Mouse (Mus musculus): ENCODE measurements at regions not wholly inside any gene's neighbourhood (a gene's known extent, or its start where the extent isn't known, plus 50 kb on each side); places are given as distances from the start of the nearest gene placed in this dataset.

DNA sequence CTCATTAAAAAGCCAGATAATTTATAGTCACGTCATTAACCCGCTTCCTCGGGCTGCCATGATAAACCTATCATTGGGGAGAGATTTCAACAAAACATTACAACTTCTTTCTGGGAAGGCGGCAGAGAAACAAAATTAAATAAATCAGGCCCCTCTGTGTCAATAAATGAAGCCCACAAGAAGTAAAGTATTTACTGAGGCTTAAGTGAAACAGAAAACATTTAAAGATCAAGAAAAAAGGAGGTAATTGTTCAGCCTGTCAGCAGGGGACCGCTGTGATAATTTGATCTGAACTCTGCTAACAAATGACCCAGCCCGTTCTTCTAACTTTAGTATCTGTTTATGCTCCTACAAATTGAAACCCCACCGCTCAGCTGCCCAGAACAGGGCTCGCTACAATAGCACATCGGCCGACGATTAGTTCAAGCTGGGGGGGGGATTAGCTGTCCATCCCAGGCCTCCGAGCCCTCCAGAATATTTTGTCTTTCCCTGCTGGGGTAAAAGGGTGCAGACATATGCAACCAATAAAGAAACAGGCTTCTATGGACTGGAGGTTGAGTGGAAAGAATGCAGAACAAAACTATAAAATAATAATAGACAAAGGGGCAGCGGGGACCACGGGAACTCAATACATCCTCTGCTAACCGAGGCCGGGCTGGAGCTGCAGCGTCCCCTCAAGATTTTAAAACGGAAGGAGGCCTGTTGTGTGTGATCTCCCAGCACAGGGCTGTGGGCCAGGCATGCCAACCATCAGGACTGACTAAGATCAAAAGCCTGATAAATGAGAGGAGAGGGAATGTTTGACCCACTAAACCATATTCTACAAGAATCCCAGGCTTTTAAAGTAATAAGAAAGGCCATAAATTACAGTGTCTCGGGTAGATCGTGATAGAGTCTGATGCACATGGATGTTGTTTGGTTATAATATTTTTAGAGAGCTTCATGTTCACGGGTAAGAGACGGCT, 242.8 kb upstream of the Irx5 start:
- Histone ChIP-seq H3K4me1 (peaks cover 25% of the 10 kb centered on the region), H3K27ac (no peak overlapping the region; the same call in 1 of the 2 replicates), H3K4me3 (peak overlapping the region; percentile 28), H3K27me3 (ENCODE audit: low read depth, poor library complexity, severe bottlenecking) (peaks cover 48% of the 10 kb centered on the region), H3K36me3 (no peaks in the 10 kb centered on the region), H3K9me3 (replicated peaks) (no peaks in the 10 kb centered on the region)
- peak; percentile 73 for DNase-seq (ENCODE audit: low spot score)
- 12% methylated on average over 22 of the region's 22 CpGs for WGBS

DNA sequence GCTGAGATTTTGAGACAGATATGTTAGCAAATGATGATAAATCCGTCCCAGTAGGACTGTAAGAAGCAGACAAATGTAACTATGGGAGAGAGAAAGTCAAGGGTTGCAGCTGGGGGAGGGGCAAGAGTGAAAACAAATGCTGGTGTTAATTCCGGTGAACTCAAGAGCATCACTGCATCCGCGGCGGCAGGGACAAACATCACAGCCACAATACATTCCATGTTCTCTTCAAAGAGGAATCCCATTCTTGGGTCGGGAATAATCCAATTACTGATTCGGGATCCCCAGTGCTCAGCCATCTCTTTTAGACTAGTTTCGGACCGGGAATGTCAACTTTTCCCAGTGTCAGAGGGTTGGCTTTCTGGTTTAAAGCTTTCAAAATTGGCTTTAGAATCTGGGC, 243.5 kb upstream of the Irx5 start:
- Histone ChIP-seq H3K4me1 (peaks cover 25% of the 10 kb centered on the region), H3K9me3 (replicated peaks) (no peaks in the 10 kb centered on the region), H3K27me3 (ENCODE audit: low read depth, poor library complexity, severe bottlenecking) (peaks cover 41% of the 10 kb centered on the region), H3K36me3 (no peaks in the 10 kb centered on the region), H3K4me3 (peak overlapping the region; percentile 28; the same call in 1 of the 2 replicates), H3K27ac (no peak overlapping the region)
- 7% methylated on average over 9 of the region's 9 CpGs for WGBS
- peak; percentile 70 for DNase-seq (ENCODE audit: low spot score)

DNA sequence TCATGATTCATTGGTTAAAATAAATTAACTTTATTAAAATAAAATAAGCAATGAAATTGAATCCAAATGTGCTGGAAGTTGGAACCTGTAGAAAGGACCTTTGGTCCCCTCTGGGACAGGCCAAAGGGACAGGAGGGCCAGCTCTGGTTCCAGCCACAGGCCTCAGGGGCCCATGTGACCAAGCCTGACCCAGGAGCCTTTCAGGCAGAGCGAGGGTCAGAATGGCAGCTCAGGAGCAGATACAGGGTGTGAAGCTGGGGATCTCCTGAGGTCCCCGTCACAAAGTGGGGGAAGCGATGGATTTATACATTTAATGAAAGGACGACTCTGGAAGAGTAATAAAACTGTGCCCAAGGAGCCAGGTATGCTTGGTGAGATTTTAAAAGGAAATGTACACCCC, 244.0 kb upstream of the Irx5 start:
- DNase-seq (ENCODE audit: low spot score) = peak; percentile 43
- no peaks in the 10 kb centered on the region for H3K36me3 ChIP-seq
- peaks cover 25% of the 10 kb centered on the region for H3K4me1 ChIP-seq
- peak overlapping the region; percentile 28; the same call in 1 of the 2 replicates for H3K4me3 ChIP-seq
- H3K27me3 ChIP-seq (ENCODE audit: low read depth, poor library complexity, severe bottlenecking) = peaks cover 36% of the 10 kb centered on the region
- H3K27ac ChIP-seq = no peak overlapping the region
- no peaks in the 10 kb centered on the region for H3K9me3 ChIP-seq (replicated peaks)
- WGBS = 15% methylated on average over 4 of the region's 4 CpGs

DNA sequence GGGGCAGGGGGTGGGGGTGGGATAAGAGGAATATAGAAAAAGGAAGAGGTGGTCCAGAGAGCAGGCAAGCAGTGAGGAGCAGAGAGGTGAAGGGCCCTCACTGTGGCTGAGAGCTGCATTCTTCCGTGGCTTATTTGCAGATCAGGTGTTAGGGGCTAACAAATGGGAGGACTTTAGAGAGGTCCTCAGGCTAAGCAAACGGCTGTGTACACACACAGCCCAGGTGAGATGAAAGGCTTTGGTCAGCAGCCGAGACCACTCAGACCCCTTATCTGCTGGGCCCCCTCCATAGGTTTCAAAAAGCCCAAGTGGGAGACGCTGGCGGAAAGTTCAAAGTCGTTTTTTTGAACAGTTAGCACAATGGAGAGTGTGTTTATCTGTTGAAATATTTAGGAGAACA, 252.9 kb upstream of the Irx5 start:
- DNase-seq (ENCODE audit: low spot score) = no peak
- no peaks in the 10 kb centered on the region for H3K9me3 ChIP-seq (replicated peaks)
- H3K4me1 ChIP-seq = no peaks in the 10 kb centered on the region; the same call in 1 of the 2 replicates
- no peak overlapping the region for H3K4me3 ChIP-seq
- peaks cover 72% of the 10 kb centered on the region for H3K27me3 ChIP-seq (ENCODE audit: low read depth, poor library complexity, severe bottlenecking)
- H3K27ac ChIP-seq = no peak overlapping the region
- H3K36me3 ChIP-seq = no peaks in the 10 kb centered on the region
- WGBS = 47% methylated on average over 6 of the region's 6 CpGs

DNA sequence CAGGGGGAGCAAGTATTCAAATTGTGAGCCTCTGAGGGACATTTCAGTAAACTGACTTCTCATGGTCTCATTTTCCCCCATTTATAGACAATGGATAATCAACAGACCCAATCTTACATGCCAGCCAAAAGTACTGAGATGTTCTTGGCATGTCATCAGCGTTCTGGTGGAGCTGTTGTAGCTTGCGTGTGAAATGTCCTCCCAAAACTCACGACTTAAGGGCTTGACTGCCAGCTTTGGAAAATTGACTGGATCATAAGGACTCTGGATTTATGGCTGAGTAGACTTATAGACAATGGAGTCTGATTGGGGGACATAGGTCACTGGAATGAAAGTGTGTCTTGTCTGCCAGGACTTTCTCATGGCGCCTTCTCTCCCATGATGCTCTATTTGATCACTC, 254.9 kb upstream of the Irx5 start:
- DNase-seq (ENCODE audit: low spot score) = no peak
- Histone ChIP-seq H3K4me3 (no peak overlapping the region), H3K27me3 (ENCODE audit: low read depth, poor library complexity, severe bottlenecking) (peaks cover 92% of the 10 kb centered on the region), H3K36me3 (no peaks in the 10 kb centered on the region), H3K27ac (no peak overlapping the region), H3K4me1 (no peaks in the 10 kb centered on the region; the same call in 1 of the 2 replicates), H3K9me3 (replicated peaks) (no peaks in the 10 kb centered on the region)
- WGBS = 96% methylated on average over 4 of the region's 4 CpGs

DNA sequence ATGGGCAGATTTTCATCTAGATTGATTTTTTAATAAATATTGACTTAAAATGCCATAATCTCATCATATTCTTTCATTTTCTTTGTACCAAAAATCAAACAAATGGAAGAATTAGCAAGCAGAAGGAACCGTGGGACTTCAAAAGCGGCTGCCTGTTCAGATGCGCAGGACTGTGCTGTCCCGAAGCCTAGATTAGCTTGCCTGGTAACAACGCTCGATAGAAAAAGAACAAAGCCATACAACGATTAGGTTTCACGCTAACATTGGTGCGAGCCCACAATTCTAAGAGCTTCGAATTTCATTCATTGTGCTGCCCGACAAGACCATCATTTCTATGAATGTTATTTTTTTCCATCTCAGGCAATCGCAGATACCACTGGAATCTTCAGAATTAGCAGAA, 262.1 kb upstream of the Irx5 start:
- Histone ChIP-seq H3K4me3 (no peak overlapping the region), H3K27me3 (ENCODE audit: low read depth, poor library complexity, severe bottlenecking) (peaks cover 94% of the 10 kb centered on the region), H3K27ac (no peak overlapping the region), H3K9me3 (replicated peaks) (no peaks in the 10 kb centered on the region), H3K4me1 (no peaks in the 10 kb centered on the region), H3K36me3 (no peaks in the 10 kb centered on the region)
- WGBS = 89% methylated on average over 12 of the region's 12 CpGs
- no peak for DNase-seq (ENCODE audit: low spot score)

DNA sequence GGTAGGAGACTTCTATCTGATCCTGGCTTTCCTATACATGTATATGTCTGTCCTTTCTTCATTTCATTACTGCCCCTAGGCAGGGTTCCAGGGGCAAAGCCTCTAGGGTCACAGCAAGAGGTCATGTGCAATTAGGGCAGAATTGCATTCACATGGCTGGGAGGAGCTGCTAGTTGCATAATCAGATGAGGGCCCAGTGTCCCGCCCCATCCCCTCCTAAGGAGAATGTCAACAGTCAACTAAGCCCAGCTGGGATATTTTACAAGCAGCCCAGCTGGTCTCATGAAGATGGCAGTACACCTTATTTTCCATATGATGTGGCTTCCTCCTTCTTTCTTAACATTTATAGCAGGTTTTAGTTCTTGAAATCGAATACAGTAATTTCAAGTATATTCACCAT, 273.3 kb upstream of the Irx5 start:
- Histone ChIP-seq H3K9me3 (replicated peaks) (no peaks in the 10 kb centered on the region), H3K4me1 (peaks cover 6% of the 10 kb centered on the region), H3K36me3 (no peaks in the 10 kb centered on the region), H3K27me3 (ENCODE audit: low read depth, poor library complexity, severe bottlenecking) (peaks cover 40% of the 10 kb centered on the region), H3K4me3 (no peak overlapping the region), H3K27ac (no peak overlapping the region)
- DNase-seq (ENCODE audit: low spot score) = no peak
- WGBS = 53% methylated on average over 2 of the region's 2 CpGs

DNA sequence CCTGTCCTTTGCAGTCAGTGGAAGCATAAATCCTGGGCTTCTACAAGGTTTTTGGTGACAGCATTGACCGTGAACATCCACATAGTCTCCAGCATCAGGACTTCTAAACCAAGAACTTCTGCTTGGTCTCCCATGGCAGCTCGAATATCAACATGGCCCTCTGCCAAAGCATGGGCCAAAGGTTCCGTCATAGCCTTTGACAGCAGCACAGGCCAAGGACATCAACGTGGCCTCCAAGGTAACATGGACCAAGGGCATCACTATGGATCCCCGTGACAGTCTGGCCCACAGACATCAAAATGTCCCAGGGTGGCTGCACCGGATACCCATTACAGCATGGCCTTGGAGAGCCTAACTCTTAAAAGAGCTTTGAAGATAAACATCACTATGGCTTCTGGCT, 275.5 kb upstream of the Irx5 start:
- Histone ChIP-seq H3K9me3 (replicated peaks) (no peaks in the 10 kb centered on the region), H3K27me3 (ENCODE audit: low read depth, poor library complexity, severe bottlenecking) (peaks cover 55% of the 10 kb centered on the region)

DNA sequence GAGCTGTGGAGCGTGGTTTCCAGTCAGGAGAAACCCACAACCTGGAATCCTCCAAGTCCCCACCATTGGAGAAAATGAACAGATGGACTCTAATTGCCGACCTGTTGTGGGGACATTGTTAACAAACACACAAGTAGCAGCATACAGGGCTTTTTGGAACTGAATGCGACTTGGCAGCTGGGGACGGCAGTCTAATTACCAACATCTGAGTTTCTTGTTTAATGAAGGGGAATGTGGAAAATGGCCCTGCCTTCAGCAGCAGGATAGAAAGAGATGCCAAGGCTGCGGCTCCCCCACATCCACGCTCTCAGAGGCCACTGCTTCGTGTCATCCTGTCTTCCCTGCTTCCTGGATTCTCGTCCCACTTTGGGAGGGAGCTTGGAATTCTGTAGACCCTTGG, 276.6 kb upstream of the Irx5 start:
- 82% methylated on average over 8 of the region's 8 CpGs for WGBS
- DNase-seq (ENCODE audit: low spot score) = no peak
- no peak overlapping the region for H3K27ac ChIP-seq
- no peak overlapping the region for H3K4me3 ChIP-seq
- H3K36me3 ChIP-seq = no peaks in the 10 kb centered on the region
- peaks cover 6% of the 10 kb centered on the region for H3K4me1 ChIP-seq
- H3K27me3 ChIP-seq (ENCODE audit: low read depth, poor library complexity, severe bottlenecking) = peaks cover 65% of the 10 kb centered on the region
- H3K9me3 ChIP-seq (replicated peaks) = no peaks in the 10 kb centered on the region

More for the DNA sequence above, 275.5 kb upstream of the Irx5 start:
- Histone ChIP-seq H3K27ac (no peak overlapping the region), H3K4me1 (peaks cover 6% of the 10 kb centered on the region), H3K36me3 (no peaks in the 10 kb centered on the region), H3K4me3 (no peak overlapping the region)
- no peak for DNase-seq (ENCODE audit: low spot score)
- 91% methylated on average over 6 of the region's 6 CpGs for WGBS

DNA sequence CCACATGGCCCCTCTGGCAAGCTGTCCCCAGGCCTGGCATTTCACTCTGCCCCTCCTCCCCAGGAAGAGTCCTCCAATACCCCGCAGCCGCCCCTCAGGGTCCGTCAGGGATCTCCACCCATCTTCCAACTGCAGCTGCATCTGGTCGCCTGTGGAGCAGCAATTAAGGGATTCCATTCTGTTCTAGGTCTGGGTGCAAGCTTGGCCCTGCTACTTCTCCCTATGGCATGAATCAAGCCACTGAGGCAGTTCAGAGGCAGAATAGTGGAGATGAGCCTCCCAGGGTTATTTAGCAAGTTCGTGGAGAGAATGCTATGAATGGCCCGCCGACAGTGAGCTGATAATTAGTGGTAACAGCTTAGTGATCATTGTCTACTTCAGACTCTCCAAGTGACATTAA, 275.7 kb upstream of the Irx3 start:
- Histone ChIP-seq H3K4me1 (0 out of 2 replicates have a peak, but pooled peaks cover under 1% of the 10 kb centered on the region), H3K9me3 (replicated peaks) (no peaks in the 10 kb centered on the region), H3K27ac (no peak overlapping the region), H3K4me3 (no peak overlapping the region), H3K27me3 (ENCODE audit: low read depth, poor library complexity, severe bottlenecking) (peaks cover 83% of the 10 kb centered on the region), H3K36me3 (no peaks in the 10 kb centered on the region)
- no peak for DNase-seq (ENCODE audit: low spot score)
- WGBS = 53% methylated on average over 7 of the region's 7 CpGs

DNA sequence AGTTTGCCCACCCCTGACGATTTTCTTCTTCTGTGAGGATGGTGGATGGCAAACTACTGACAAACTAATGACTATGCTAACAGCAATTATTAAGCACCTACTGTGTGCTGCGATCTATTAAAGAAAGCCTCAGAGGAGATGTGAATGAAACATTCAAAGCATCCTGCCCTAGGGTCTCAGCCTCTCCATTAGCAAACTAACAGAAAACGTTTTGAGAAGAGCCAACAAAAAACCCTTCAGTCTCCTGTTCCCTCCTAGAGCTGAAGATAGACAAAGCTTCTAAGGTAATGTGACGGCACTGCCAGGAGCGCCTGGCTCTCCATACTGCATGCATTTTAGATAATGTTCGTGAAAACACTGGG, 270.4 kb upstream of the Irx3 start:
- Histone ChIP-seq H3K27ac (no peak overlapping the region), H3K4me1 (peaks cover 10% of the 10 kb centered on the region; the same call in 1 of the 2 replicates), H3K4me3 (no peak overlapping the region), H3K27me3 (ENCODE audit: low read depth, poor library complexity, severe bottlenecking) (peaks cover 100% of the 10 kb centered on the region), H3K36me3 (no peaks in the 10 kb centered on the region), H3K9me3 (replicated peaks) (no peaks in the 10 kb centered on the region)
- WGBS = 13% methylated on average over 6 of the region's 6 CpGs
- DNase-seq (ENCODE audit: low spot score) = no peak

DNA sequence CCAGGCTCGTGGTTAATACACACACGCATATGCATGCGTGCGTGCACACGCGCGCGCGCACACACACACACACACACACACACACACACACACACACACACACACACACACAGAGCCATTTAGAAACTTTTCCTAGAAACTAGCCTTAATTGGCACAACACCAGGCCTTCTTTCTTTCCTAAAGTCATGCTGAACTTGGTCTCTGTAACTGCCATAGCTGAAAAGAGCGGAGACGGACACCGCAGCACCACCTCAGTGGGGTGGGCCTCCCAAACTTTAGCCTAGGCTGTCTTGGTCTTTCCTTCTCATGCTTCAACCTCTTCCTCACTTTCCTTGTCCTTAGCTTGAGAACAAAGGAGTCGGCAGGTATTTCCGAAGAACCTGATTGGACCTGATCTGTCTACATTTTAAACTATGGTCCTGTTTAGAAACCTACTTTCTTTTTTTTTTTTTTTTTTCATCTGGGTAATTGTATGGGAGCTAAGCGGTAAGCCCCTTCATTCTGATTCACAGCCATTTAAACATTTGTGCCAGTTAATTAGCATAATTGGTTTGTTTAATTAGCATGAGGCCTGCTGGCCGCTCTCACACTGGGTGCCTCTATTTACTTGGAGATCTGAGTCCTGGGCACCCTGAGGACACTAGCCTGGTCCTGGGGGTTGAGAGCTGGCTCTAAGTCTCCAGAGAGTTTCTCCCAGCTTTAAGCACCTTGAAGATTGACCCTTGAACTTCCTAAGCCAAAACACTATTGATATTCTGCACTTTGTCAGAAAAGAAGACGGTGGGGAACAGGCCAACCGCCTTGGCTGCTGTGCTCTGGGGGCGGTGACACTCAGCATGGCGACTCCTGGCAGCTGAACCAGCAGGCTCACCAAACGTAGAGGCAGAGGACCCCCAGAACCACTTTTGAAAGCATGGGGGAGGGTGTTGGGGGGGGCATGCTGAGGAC, 269.7 kb upstream of the Irx3 start:
- Histone ChIP-seq H3K4me3 (no peak overlapping the region), H3K27ac (no peak overlapping the region), H3K36me3 (no peaks in the 10 kb centered on the region), H3K9me3 (replicated peaks) (no peaks in the 10 kb centered on the region), H3K27me3 (ENCODE audit: low read depth, poor library complexity, severe bottlenecking) (peaks cover 100% of the 10 kb centered on the region), H3K4me1 (peaks cover 12% of the 10 kb centered on the region; the same call in 1 of the 2 replicates)
- DNase-seq (ENCODE audit: low spot score) = no peak
- WGBS = 27% methylated on average over 21 of the region's 21 CpGs

DNA sequence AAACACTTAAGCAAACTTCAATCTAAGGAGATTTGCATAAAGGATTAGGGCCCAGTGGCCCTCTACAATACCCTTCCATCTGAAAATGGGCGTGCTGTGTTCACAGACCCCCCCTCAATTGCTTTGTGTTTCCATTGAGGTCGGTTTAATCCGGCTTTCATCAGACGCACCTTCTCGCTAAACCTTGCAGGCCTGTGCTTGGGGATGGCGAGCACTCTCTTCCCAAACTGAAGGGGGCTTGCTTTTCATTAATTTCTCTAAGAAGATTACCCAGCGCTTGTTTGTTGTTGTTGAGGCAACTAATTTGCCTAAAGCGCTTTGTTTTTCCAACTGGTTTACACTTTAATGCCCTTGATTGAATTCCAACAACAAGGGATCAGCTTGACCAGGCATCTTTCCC, 268.8 kb upstream of the Irx3 start:
- no peak for DNase-seq (ENCODE audit: low spot score)
- no peaks in the 10 kb centered on the region for H3K9me3 ChIP-seq (replicated peaks)
- H3K4me3 ChIP-seq = no peak overlapping the region
- no peaks in the 10 kb centered on the region for H3K36me3 ChIP-seq
- H3K4me1 ChIP-seq = peaks cover 21% of the 10 kb centered on the region
- no peak overlapping the region for H3K27ac ChIP-seq
- peaks cover 100% of the 10 kb centered on the region for H3K27me3 ChIP-seq (ENCODE audit: low read depth, poor library complexity, severe bottlenecking)
- WGBS = 10% methylated on average over 8 of the region's 8 CpGs

Measured in limb, embryonic 10.5 days (tissue).